Mouse (Mus musculus): Measurements from ENCODE around the gene Ddb1. TPM values are rescaled to one million over a fixed set of nuclear protein-coding genes. Genes with fewer than 3 reads are reported as not detected.

Gene Ddb1
- total and polyA plus RNA-seq, 2 experiments from 2014 or later, result 146 to 288 TPM

DNA sequence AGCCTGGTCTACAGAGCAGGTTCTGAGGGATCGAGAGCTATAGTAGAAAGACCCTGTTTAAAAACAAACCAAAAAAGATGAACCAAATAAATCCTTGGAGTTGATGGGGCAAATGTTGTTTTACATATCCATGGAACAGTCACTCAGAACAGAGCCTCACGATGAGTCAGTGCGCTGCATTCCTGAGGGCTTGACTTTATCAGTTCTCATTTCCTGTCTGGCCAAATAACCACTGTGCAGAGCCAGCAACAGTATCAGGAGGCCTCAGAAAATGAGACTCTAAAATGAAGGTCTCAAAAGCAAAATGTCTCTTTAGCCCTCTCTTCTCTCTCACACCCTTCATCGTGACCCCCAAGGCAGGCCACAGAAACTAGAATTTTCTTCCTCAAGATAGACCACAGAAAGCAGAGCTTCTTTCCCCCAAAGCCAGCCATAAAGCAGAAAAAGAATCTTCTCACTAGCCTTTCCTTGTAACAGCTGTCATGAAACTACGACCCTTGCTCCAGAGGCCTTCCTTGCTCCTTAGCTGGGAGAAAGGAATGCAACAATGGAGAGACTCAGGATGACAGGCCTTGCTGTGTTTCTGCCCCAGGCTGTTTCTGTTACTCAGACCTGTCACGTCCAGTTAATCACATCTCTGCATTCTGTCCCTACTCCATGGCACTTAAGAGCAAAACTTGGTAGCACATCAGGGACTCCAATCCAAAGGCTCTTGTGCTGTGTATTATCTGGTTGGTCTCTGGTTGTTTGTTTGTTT, 43.4 kb upstream of the Ddb1 start:
- DNase-seq (ENCODE audit: low spot score), result no peak
- Histone ChIP-seq H3K4me3 (ENCODE audit: low read length) (no peak overlapping the region), H3K36me3 (ENCODE audit: insufficient read depth, low read length) (no peaks in the 10 kb centered on the region), H3K9me3 (ENCODE audit: low read length) (no peaks in the 10 kb centered on the region), H3K27me3 (ENCODE audit: insufficient read depth, low read length) (no peaks in the 10 kb centered on the region), H3K9ac (replicated peaks; ENCODE audit: low read length) (no peak overlapping the region), H3K4me1 (ENCODE audit: insufficient read depth, low read length) (no peaks in the 10 kb centered on the region), H3K27ac (no peak overlapping the region), H3K4me2 (ENCODE audit: low read depth, low read length) (no peak overlapping the region)
- ATAC-seq, result no peak
- 62% methylated on average over 6 of the region's 6 CpGs for WGBS
- TF ChIP-seq CTCF (IDR thresholded peaks at IDR 0.05; ENCODE audit: low read depth), result no peak

DNA sequence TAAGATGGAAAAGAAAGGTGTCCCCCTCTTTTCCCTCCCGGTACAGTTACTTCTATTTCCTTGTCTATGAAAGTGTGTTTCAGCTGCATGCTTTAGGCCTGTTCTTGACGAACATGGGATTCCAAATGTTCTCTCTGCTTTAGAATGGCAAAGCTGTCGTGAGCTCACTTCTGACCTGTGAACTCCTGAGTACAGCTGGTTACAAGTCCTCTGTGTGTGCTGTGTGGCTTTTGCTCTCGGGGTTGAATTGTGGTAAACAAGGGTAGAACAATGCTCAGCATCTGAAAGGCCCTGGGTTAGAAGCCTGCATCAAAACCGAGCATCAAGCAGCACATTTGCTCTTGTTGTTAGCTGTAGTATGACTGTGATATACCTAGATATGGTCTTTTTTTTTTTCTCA, 42.8 kb upstream of the Ddb1 start:
- TF ChIP-seq CTCF (IDR thresholded peaks at IDR 0.05; ENCODE audit: low read depth), result no peak
- H3K4me1 ChIP-seq (ENCODE audit: insufficient read depth, low read length), result no peaks in the 10 kb centered on the region
- H3K4me2 ChIP-seq (ENCODE audit: low read depth, low read length), result no peak overlapping the region
- DNase-seq (ENCODE audit: low spot score), result no peak
- H3K4me3 ChIP-seq (ENCODE audit: low read length), result no peak overlapping the region
- WGBS, result 58% methylated on average over 5 of the region's 5 CpGs
- no peaks in the 10 kb centered on the region for H3K9me3 ChIP-seq (ENCODE audit: low read length)
- H3K36me3 ChIP-seq (ENCODE audit: insufficient read depth, low read length), result no peaks in the 10 kb centered on the region
- H3K27ac ChIP-seq, result no peak overlapping the region
- no peak overlapping the region for H3K9ac ChIP-seq (replicated peaks; ENCODE audit: low read length)
- H3K27me3 ChIP-seq (ENCODE audit: insufficient read depth, low read length), result no peaks in the 10 kb centered on the region
- ATAC-seq, result no peak

DNA sequence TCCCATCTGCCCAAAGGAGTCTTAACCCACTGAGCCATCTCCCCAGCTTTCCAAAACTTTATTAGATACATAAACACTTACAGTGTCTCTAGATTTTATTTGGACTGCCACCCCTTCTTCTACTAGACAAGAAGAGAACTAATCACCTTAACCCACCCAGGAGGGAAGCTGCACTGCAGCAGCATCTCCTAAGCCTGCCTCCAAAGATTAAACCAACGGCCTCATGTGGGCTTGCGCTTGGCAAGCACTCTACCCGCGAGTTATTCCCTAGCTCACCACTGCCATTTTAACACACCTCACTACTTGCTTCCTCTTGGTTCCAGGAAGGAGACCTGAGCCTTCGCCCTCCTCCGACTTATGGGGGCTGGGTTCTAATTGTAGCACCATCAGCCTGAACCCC, 40.8 kb upstream of the Ddb1 start:
- no peaks in the 10 kb centered on the region for H3K9me3 ChIP-seq (ENCODE audit: low read length)
- H3K27me3 ChIP-seq (ENCODE audit: insufficient read depth, low read length), result no peaks in the 10 kb centered on the region
- no peaks in the 10 kb centered on the region for H3K36me3 ChIP-seq (ENCODE audit: insufficient read depth, low read length)
- TF ChIP-seq CTCF (IDR thresholded peaks at IDR 0.05; ENCODE audit: low read depth), result no peak
- ATAC-seq, result no peak
- no peak overlapping the region for H3K27ac ChIP-seq
- H3K4me1 ChIP-seq (ENCODE audit: insufficient read depth, low read length), result no peaks in the 10 kb centered on the region
- no peak for DNase-seq (ENCODE audit: low spot score)
- no peak overlapping the region for H3K9ac ChIP-seq (replicated peaks; ENCODE audit: low read length)
- no peak overlapping the region for H3K4me2 ChIP-seq (ENCODE audit: low read depth, low read length)
- WGBS, result 84% methylated on average over 6 of the region's 6 CpGs
- H3K4me3 ChIP-seq (ENCODE audit: low read length), result no peak overlapping the region

DNA sequence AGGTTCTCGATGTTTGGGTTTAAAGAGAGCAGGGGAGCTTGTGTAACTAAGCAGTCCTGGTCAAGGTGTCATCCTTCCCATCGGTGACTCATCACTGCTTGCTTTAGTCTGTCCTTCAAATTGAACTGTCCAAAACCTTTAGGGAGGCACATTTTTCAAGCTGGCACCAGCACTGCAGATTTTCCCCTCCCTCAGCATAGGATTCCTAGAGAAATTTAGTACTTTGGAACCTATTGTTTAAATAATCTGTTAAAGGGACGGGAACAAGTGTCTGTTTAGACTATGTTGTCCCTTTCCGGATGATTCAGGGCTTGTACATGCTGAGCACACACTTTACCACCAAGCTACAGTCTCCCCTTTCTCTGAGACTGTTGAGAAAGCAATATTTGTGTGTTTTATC, 39.9 kb upstream of the Ddb1 start:
- Histone ChIP-seq H3K9me3 (ENCODE audit: low read length) (no peaks in the 10 kb centered on the region), H3K4me2 (ENCODE audit: low read depth, low read length) (no peak overlapping the region), H3K27ac (no peak overlapping the region), H3K4me3 (ENCODE audit: low read length) (no peak overlapping the region), H3K36me3 (ENCODE audit: insufficient read depth, low read length) (no peaks in the 10 kb centered on the region), H3K27me3 (ENCODE audit: insufficient read depth, low read length) (no peaks in the 10 kb centered on the region), H3K9ac (replicated peaks; ENCODE audit: low read length) (no peak overlapping the region), H3K4me1 (ENCODE audit: insufficient read depth, low read length) (no peaks in the 10 kb centered on the region)
- DNase-seq (ENCODE audit: low spot score) (no peak), ATAC-seq (no peak)
- no peak for TF ChIP-seq CTCF (IDR thresholded peaks at IDR 0.05; ENCODE audit: low read depth)
- WGBS, result 78% methylated on average over 4 of the region's 4 CpGs

DNA sequence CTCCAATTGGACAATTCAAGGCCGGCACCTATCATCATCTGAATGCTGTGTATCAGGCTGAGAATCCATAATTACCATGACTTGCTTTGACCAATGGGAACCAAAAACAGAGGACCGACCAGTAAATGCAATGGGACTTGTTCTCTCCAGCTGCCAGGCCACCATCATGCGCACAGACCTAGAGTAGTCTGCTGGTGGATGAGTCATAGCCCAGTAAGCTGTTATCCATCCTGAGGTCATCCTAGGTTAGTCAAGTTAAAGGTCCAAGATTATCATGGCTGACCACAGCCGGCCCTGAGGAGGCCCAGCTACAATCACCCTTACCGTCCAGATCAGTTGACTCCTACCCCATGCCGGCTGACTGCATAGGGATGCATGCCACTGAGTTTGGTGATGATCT, 35.5 kb upstream of the Ddb1 start:
- H3K27me3 ChIP-seq (ENCODE audit: insufficient read depth, low read length), result no peaks in the 10 kb centered on the region
- no peak for TF ChIP-seq CTCF (IDR thresholded peaks at IDR 0.05; ENCODE audit: low read depth)
- H3K27ac ChIP-seq, result no peak overlapping the region
- ATAC-seq, result no peak
- H3K4me2 ChIP-seq (ENCODE audit: low read depth, low read length), result no peak overlapping the region
- no peak for DNase-seq (ENCODE audit: low spot score)
- H3K4me3 ChIP-seq (ENCODE audit: low read length), result no peak overlapping the region
- H3K9ac ChIP-seq (replicated peaks; ENCODE audit: low read length), result no peak overlapping the region
- peaks cover 29% of the 10 kb centered on the region for H3K36me3 ChIP-seq (ENCODE audit: insufficient read depth, low read length)
- H3K4me1 ChIP-seq (ENCODE audit: insufficient read depth, low read length), result no peaks in the 10 kb centered on the region
- 93% methylated on average over 6 of the region's 6 CpGs for WGBS
- no peaks in the 10 kb centered on the region for H3K9me3 ChIP-seq (ENCODE audit: low read length)

DNA sequence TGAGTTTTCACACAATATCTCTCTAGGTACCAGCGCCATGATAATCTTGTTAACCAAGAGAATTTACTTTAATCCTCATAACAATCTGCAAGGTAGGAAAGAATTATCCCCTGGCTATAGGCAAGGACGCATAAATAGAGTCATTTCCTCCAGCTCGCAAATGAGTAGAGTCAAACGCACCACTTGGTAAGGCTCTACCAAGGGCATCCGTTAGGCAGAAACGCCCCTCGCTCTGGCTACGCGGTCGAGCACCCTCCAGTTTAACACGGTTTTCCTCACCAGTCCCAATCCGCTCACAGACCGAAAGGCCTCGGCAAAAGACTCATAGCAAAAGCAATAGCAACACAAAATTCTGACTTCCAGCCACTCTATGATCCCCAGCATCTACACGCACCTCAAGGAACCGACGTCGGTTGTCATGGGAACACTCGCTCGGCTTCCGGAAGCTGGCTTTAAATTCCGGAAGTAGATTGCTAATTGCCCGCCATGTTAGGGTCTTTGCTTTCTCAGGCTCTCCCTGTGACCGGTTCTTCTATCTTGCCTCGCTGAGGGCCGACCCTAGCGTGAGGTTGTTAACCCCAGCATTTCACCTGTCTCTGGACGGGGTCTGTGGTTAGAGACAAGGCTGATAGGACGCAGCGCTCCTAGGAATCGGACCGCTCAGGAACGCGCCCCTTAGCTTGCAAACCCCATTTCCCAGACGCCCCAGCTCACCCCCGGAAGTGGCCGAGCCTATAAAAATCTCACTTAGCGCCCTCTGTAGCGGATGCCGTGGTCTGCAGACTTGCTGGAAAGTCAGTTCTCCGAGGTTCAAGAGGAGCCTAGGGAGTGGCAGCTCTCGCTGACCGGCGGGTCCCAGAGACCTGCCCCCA, 28.2 kb upstream of the Ddb1 start, which contains the start of the genes Cyb561a3 and Tmem138:
TSS of gene Cyb561a3 (plus strand) at position 483 of the 872 bp plus-strand sequence.
TSS of gene Tmem138 (minus strand) at position 673 of the 872 bp plus-strand sequence.
- Histone ChIP-seq H3K9ac (replicated peaks; ENCODE audit: low read length) (peak within 1 kb of the TSS; percentile 80), H3K27ac (peak within 1 kb of the TSS; percentile 90), H3K4me2 (ENCODE audit: low read depth, low read length) (peak within 1 kb of the TSS; percentile 88), H3K9me3 (ENCODE audit: low read length) (no peaks in the 10 kb centered on the region), H3K4me1 (ENCODE audit: insufficient read depth, low read length) (peaks cover 5% of the 10 kb centered on the region; the same call in 1 of the 2 replicates), H3K36me3 (ENCODE audit: insufficient read depth, low read length) (peaks cover 28% of the 10 kb centered on the region; the same call in 1 of the 2 replicates), H3K27me3 (ENCODE audit: insufficient read depth, low read length) (no peaks in the 10 kb centered on the region), H3K4me3 (ENCODE audit: low read length) (peak within 1 kb of the TSS; percentile 62)
- TF ChIP-seq CTCF (IDR thresholded peaks at IDR 0.05; ENCODE audit: low read depth), result peak; percentile 73
- WGBS, result under 1% methylated on average over 44 of the region's 44 CpGs
- peak; percentile 97 for DNase-seq (ENCODE audit: low spot score)
- peak; percentile 97 for ATAC-seq

Measured in hindbrain, postnatal 0 days (tissue).